Mouse (Mus musculus) stomach, embryonic 15.5 days (tissue): ENCODE measurements around the gene Mael. TPM values are rescaled to one million over a fixed set of nuclear protein-coding genes. Genes with fewer than 3 reads are reported as not detected.

Source experiments
- polyA plus RNA-seq: library from polyadenylated mRNA; unstranded; fragments of >200 nt; fragmentation: Nextera tagmentation; extraction: Ambion mirVana; gene quantifications from 2 replicates; pipeline ENCODE4 v1.2.1, GENCODE M21; 2015

The Mael gene
- polyA plus RNA-seq, 1 experiment from 2014 or later: not detected

Other genes starting within 250 kb of the Mael start
- gene Pou2f1, start 236.1 kb downstream of the Mael start, polyA plus RNA-seq: 9.9 and 12.0 TPM in 2 replicates
- gene Dusp27, start 110.8 kb downstream of the Mael start, polyA plus RNA-seq: 2.9 and 3.2 TPM in 2 replicates
- 13.4 and 15.1 TPM in 2 replicates for gene Gpa33, start 108.5 kb downstream of the Mael start, polyA plus RNA-seq
- gene Ildr2, start 15.4 kb upstream of the Mael start, polyA plus RNA-seq: 1.3 and 1.5 TPM in 2 replicates
- 42.6 and 44.8 TPM in 2 replicates for gene Tada1, start 140.3 kb upstream of the Mael start, polyA plus RNA-seq
- gene Pogk, start 171.1 kb upstream of the Mael start, polyA plus RNA-seq: 10.3 and 12.5 TPM in 2 replicates